Mouse (Mus musculus) embryonic facial prominence, embryonic 14.5 days (tissue): ENCODE measurements around the gene Col6a4. TPM values are rescaled to one million over a fixed set of nuclear protein-coding genes. Genes with fewer than 3 reads are reported as not detected.

Experiments used
- ATAC-seq: fragments of 200-750 bp; cut with Nextera tagmentation; 2 replicates; pipeline ENCODE4 v1.8.0; 2017; ENCODE audit warnings: low read depth, moderate number of reproducible peaks, moderate TSS enrichment
- DNase-seq: peaks from one replicate; pipeline ENCODE4 v3.0.0-alpha.2; 2015; ENCODE audit warnings: low spot score
- H3K27ac ChIP-seq: fragments of 300-500 bp; sonication (generic); replicated peaks from 2 replicates; pipeline ENCODE4 v1.5.1; 2014; ENCODE audit warnings: low read depth, mild to moderate bottlenecking, low read length, moderate library complexity
- H3K27me3 ChIP-seq: fragments of 300-500 bp; sonication (generic); replicated peaks from 2 replicates; pipeline ENCODE4 v1.6.1; 2014; ENCODE audit warnings: low read length; ENCODE audit not compliant: control insufficient read depth, insufficient read depth
- H3K36me3 ChIP-seq: fragments of 300-500 bp; sonication (generic); 2 replicates; pipeline ENCODE4 v1.6.1; 2014; ENCODE audit warnings: low read length, mixed read lengths; ENCODE audit not compliant: control insufficient read depth, insufficient read depth
- H3K4me1 ChIP-seq: fragments of 300-500 bp; sonication (generic); 2 replicates; pipeline ENCODE4 v1.6.1; 2014; ENCODE audit warnings: antibody characterized with exemption, low read length; ENCODE audit not compliant: control insufficient read depth, insufficient read depth
- H3K4me2 ChIP-seq: fragments of 300-500 bp; sonication (generic); 2 replicates; pipeline ENCODE4 v1.6.1; 2014; ENCODE audit warnings: low read depth, mild to moderate bottlenecking, low read length, moderate library complexity, mixed read lengths
- H3K4me3 ChIP-seq: fragments of 300-500 bp; sonication (generic); 2 replicates; pipeline ENCODE4 v1.5.1; 2014; ENCODE audit warnings: low read depth, mild to moderate bottlenecking, low read length
- H3K9ac ChIP-seq: fragments of 300-500 bp; sonication (generic); 2 replicates; pipeline ENCODE4 v1.6.1; 2014; ENCODE audit warnings: low read depth, mild to moderate bottlenecking, low read length, moderate library complexity, mixed read lengths
- H3K9me3 ChIP-seq: fragments of 300-500 bp; sonication (generic); 2 replicates; pipeline ENCODE4 v1.6.1; 2016; ENCODE audit warnings: low read length; ENCODE audit not compliant: control insufficient read depth
- WGBS: fragments of 180-500 bp; shearing (Covaris S2); extraction: QIAGEN DNeasy Blood & Tissue Kit; methylation state at CpG from one replicate; pipeline ENCODE4 v1.1.7; 2014; 5-methylcytosine and 5-hydroxymethylcytosine counted together
- polyA plus RNA-seq: library from polyadenylated mRNA; unstranded; fragments of >200 nt; fragmentation: Nextera tagmentation; extraction: Ambion mirVana; gene quantifications from 2 replicates; pipeline ENCODE4 v1.2.1, GENCODE M21; 2014

Col6a4 gene
- polyA plus RNA-seq, 1 experiment from 2014 or later = 0.24 TPM

DNA sequence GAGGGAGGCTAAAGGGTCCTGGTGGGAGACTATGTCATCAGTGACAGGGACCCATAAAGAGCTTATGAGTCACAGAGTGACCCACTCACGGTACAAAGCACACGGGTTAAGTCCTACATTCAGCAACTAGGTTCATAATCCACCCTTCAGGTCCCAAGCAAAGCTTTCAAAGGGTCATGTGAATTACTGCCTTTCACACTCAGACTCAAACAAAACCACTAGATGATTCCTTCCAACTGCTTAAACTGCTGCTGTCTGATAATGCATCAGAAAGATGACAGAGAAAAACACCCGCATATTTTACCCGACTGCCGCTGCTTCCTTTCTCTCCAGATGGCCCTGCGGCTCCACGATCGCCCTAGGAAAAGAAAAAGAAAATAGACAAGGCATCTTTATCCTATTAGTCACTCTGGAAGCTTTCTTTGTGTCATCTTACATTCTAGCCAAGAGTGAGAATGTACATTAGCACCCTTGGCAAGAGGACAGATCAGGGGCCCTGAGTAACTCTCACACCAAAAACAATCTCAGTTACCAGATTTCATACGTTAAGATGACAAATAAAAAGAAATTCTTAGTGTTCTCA lies 52.6 kb downstream of the Col6a4 start:
- H3K4me1 ChIP-seq = no peaks in the 10 kb centered on the region

DNA sequence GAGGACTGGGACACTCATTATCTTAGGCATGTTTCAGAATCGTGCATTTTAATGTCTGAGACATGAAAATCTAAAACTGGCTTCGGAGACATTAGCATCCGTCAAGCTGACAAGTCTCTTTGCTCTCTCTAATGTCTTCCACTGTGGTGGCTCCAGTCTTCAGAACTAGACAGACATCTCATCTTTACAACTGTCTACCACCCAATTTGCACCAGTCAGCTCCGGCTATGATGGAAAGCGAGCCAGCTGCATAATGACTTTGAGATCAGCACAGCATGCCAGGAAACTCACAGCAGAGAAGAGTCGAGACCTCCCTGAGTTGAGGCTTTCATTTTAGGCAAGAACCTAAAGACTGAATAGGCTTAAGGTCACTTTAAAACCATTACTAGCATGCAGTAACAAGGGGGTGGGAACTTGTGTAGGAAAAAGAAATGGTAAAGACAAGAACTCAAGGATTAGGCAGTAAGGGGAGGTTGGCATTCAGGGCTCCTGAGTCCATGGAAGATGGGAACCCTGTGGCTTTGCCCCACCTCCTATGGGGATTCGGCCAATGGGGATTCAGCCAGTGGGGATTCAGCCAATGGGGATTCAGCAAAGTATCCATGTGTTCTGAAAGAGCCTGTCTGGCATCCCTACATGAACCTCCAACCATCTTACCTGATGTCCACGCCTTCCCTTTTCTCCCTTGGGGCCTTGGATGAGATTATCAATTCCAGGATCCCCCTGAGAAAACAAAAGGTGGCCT lies 56.5 kb downstream of the Col6a4 start:
- ATAC-seq (no peak), DNase-seq (no peak)
- H3K4me1 ChIP-seq = no peaks in the 10 kb centered on the region
- no peaks in the 10 kb centered on the region for H3K9me3 ChIP-seq
- no peaks in the 10 kb centered on the region for H3K36me3 ChIP-seq
- 72% methylated on average over 8 of the region's 8 CpGs for WGBS
- no peak overlapping the region for H3K4me2 ChIP-seq
- no peak overlapping the region for H3K9ac ChIP-seq
- H3K27me3 ChIP-seq = no peaks in the 10 kb centered on the region
- H3K27ac ChIP-seq = no peak overlapping the region
- H3K4me3 ChIP-seq = no peak overlapping the region

More for the DNA sequence above, 52.6 kb downstream of the Col6a4 start:
- Histone ChIP-seq H3K4me2 (no peak overlapping the region), H3K4me3 (no peak overlapping the region), H3K36me3 (no peaks in the 10 kb centered on the region), H3K27me3 (no peaks in the 10 kb centered on the region), H3K27ac (no peak overlapping the region), H3K9me3 (no peaks in the 10 kb centered on the region), H3K9ac (no peak overlapping the region)
- 44% methylated on average over 9 of the region's 9 CpGs for WGBS
- no peak for ATAC-seq
- DNase-seq = peak; percentile 17

DNA sequence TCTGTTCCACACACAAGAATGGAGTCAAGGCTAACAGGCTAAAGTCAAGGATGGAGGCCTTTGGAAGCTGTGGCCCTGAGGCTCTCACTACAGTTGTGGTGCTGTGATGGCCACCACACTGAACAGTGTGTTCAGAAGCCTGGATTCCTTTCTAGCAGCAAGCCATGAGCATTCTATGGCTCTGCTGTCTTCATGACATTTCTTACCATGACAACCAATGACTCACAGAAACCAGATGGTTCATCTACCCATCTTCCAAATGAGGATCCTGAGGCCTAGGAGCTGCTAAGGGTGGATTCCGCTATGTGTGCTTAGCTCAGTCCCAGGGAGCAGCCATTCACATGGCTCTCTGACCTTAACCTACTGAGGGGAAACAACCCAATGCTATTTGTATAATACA lies 57.3 kb downstream of the Col6a4 start:
- WGBS = 67% methylated on average over 1 of the region's 1 CpGs
- H3K4me3 ChIP-seq = no peak overlapping the region
- H3K9me3 ChIP-seq = no peaks in the 10 kb centered on the region
- DNase-seq (no peak), ATAC-seq (no peak)
- no peak overlapping the region for H3K4me2 ChIP-seq
- no peaks in the 10 kb centered on the region for H3K36me3 ChIP-seq
- no peak overlapping the region for H3K9ac ChIP-seq
- no peak overlapping the region for H3K27ac ChIP-seq
- no peaks in the 10 kb centered on the region for H3K27me3 ChIP-seq
- no peaks in the 10 kb centered on the region for H3K4me1 ChIP-seq

DNA sequence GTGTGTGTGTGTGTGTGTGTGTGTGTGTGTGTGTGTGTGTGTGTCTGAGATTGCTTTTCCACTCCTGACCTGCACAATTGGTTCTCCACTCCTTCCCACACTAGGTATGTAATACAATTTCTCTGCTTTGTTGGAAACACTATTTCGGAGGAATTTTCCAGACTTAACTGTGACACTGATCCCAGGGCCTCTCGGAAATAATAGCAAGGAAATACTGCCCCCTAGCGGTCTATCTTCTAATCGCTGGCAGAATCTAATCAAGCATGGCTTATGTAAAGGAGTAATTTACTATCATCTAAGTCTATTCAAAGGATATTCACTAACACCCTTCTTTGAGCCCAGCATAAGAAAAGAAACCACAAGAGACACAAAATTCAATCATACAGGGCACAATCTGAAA lies 57.7 kb downstream of the Col6a4 start:
- H3K9ac ChIP-seq = no peak overlapping the region
- DNase-seq (peak; percentile 77), ATAC-seq (no peak)
- H3K4me2 ChIP-seq = no peak overlapping the region
- no peak overlapping the region for H3K27ac ChIP-seq
- no peaks in the 10 kb centered on the region for H3K27me3 ChIP-seq
- H3K4me1 ChIP-seq = no peaks in the 10 kb centered on the region
- 10% methylated on average over 4 of the region's 4 CpGs for WGBS
- no peak overlapping the region for H3K4me3 ChIP-seq
- no peaks in the 10 kb centered on the region for H3K36me3 ChIP-seq
- no peaks in the 10 kb centered on the region for H3K9me3 ChIP-seq

DNA sequence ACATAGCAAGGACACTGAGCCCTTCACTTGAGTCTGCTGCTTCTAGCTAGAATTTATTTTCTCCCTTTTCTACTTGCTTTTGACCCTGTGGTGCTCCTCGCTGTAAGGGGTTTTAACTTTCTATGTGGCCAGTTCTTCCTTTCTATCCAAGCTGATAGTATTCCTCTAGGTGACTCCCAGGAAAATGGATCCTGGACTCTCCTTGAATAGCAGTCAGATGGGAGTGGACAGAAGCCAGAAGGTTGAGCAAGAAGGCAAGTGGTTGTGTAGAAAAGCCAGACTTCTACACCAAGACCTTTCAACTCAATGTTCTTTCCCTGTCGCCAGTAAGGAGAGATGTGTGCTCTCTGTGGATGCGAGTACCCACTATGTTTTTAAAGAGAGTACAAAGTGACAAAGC lies 80.9 kb downstream of the Col6a4 start:
- Histone ChIP-seq H3K27ac (no peak overlapping the region), H3K36me3 (no peaks in the 10 kb centered on the region), H3K27me3 (no peaks in the 10 kb centered on the region), H3K4me2 (no peak overlapping the region), H3K9me3 (no peaks in the 10 kb centered on the region), H3K4me1 (no peaks in the 10 kb centered on the region), H3K4me3 (no peak overlapping the region), H3K9ac (no peak overlapping the region)
- 88% methylated on average over 3 of the region's 3 CpGs for WGBS
- no peak for DNase-seq
- no peak for ATAC-seq

DNA sequence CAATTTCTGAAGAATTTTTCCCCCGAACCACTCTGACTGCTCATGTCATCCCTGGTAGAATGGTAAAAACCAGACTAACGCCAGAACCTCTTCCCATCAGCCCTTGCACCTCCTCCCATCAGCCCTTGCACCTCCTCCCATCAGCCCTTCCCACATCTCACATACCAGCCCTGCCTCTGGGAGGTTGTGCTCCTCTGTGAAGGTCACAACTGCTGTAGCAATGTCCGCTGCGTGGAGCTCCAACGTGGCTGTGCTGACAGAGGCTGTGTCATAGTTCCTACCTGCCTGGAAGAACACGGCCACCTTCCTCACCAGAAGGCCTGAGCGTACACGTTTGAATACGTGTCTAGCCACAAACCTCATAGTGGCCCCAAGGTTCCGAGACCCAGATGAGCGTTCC lies 83.4 kb downstream of the Col6a4 start:
- H3K4me3 ChIP-seq = no peak overlapping the region
- H3K9me3 ChIP-seq = no peaks in the 10 kb centered on the region
- 88% methylated on average over 11 of the region's 11 CpGs for WGBS
- no peak overlapping the region for H3K4me2 ChIP-seq
- DNase-seq (no peak), ATAC-seq (no peak)
- H3K9ac ChIP-seq = no peak overlapping the region
- H3K27me3 ChIP-seq = no peaks in the 10 kb centered on the region
- no peaks in the 10 kb centered on the region for H3K36me3 ChIP-seq
- no peaks in the 10 kb centered on the region for H3K4me1 ChIP-seq
- no peak overlapping the region for H3K27ac ChIP-seq

DNA sequence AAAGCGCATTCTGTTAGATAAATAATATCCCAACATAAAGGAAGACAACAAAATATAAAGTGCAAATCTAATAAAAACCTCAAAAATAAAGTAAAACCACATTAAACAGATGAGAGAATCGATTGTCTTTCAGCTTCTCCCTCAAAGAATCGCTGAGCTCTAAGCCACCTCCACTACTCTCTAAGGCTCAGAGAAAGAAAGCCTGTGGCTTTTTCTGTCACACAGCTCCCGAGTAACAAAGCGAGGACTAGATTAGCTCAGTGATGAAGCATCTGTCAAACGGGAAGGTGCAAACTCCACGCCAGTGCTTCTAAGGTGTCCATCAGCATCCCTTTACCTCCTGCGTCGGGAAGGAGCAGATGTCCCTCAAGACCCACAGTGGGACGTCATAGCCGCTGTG lies 98.6 kb downstream of the Col6a4 start:
- H3K4me3 ChIP-seq = no peak overlapping the region
- H3K4me2 ChIP-seq = no peak overlapping the region
- no peak overlapping the region for H3K27ac ChIP-seq
- no peaks in the 10 kb centered on the region for H3K27me3 ChIP-seq
- no peaks in the 10 kb centered on the region for H3K4me1 ChIP-seq
- DNase-seq (no peak), ATAC-seq (no peak)
- H3K9ac ChIP-seq = no peak overlapping the region
- no peaks in the 10 kb centered on the region for H3K36me3 ChIP-seq
- 51% methylated on average over 11 of the region's 11 CpGs for WGBS
- H3K9me3 ChIP-seq = 0 out of 2 replicates have a peak, but pooled peaks cover 5% of the 10 kb centered on the region

DNA sequence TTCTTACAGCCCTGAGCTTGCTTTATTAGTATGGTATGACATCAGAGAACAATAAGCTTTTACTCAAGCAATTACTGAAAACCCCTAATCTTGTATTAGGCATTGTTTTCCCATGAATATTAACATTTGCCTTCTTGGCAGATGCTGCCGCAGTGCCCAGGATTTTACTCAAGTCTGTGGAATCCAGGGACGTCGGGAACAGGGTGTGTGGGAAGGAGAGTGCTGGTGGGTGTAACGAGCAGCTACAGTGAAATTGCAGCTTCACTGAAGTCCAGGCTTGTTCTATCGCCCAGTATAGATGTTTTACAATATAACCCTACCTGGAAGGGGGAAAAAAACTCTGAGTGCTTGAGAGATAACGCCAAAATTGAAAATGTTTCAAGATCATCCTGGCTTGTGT lies 104.2 kb downstream of the Col6a4 start:
- Histone ChIP-seq H3K36me3 (no peaks in the 10 kb centered on the region), H3K27me3 (no peaks in the 10 kb centered on the region), H3K27ac (no peak overlapping the region), H3K4me1 (no peaks in the 10 kb centered on the region), H3K9ac (no peak overlapping the region), H3K4me2 (no peak overlapping the region), H3K4me3 (no peak overlapping the region), H3K9me3 (0 out of 2 replicates have a peak, but pooled peaks cover 5% of the 10 kb centered on the region)
- DNase-seq (no peak), ATAC-seq (no peak)
- WGBS = 74% methylated on average over 6 of the region's 6 CpGs

DNA sequence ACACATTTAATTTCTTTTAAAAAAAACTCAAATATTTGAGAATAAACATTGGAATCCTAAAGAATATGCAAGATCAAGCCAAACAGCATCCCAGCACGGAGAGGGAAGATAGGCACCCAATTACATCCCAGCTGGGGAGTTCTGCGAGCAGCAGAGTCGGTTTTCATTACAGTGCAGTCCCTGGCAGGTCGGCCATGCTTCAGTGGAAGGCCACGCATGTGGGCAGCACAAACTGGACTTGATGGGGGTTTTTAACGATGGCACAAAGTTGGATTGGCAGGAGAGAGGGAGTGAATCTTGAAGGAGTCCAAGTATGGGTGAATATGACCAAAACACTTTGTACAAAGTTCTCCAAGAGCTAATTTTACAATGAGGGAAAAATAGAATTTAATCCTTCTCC lies 106.5 kb downstream of the Col6a4 start:
- DNase-seq = no peak
- 0 out of 2 replicates have a peak, but pooled peaks cover 3% of the 10 kb centered on the region for H3K9me3 ChIP-seq
- no peak overlapping the region for H3K4me2 ChIP-seq
- no peaks in the 10 kb centered on the region for H3K27me3 ChIP-seq
- H3K36me3 ChIP-seq = no peaks in the 10 kb centered on the region
- 52% methylated on average over 6 of the region's 6 CpGs for WGBS
- no peak for ATAC-seq
- H3K27ac ChIP-seq = no peak overlapping the region
- H3K4me3 ChIP-seq = no peak overlapping the region
- no peak overlapping the region for H3K9ac ChIP-seq
- no peaks in the 10 kb centered on the region for H3K4me1 ChIP-seq
